Mouse (Mus musculus): ENCODE measurements at regions not wholly inside any gene's neighbourhood (a gene's known extent, or its start where the extent isn't known, plus 50 kb on each side); places are given as distances from the start of the nearest gene placed in this dataset.

GRCm38 (mm10) chr1:88562361-88562760, 52.5 kb upstream of the Glrp1 start:
- Histone ChIP-seq H3K4me1 (replicated peaks; ENCODE audit: control insufficient read depth, insufficient read depth, low read length) (0 out of 2 replicates have a peak, but pooled peaks cover 4% of the 10 kb centered on the region), H3K9ac (no peak overlapping the region), H3K4me2 (replicated peaks) (no peak overlapping the region), H3K27me3 (ENCODE audit: control insufficient read depth, insufficient read depth, low read length) (no peaks in the 10 kb centered on the region), H3K36me3 (replicated peaks; ENCODE audit: control insufficient read depth, insufficient read depth) (no peaks in the 10 kb centered on the region), H3K4me3 (replicated peaks; ENCODE audit: low read length) (no peak overlapping the region), H3K9me3 (ENCODE audit: control insufficient read depth, low read length) (0 out of 2 replicates have a peak, but pooled peaks cover 5% of the 10 kb centered on the region), H3K27ac (no peak overlapping the region)
- 27% methylated on average over 3 of the region's 3 CpGs for WGBS
- peak; percentile 67 for DNase-seq (ENCODE audit: low spot score)
- no peak; the same call in 1 of the 2 replicates for ATAC-seq (ENCODE audit: low FRiP score)

- no peak overlapping the region; the same call in 1 of the 2 replicates for H3K27ac ChIP-seq
- H3K27me3 ChIP-seq (ENCODE audit: control insufficient read depth, insufficient read depth, low read length): no peaks in the 10 kb centered on the region
- no peak overlapping the region for H3K4me2 ChIP-seq (replicated peaks)
- WGBS: 62% methylated on average over 8 of the region's 8 CpGs
- no peak for ATAC-seq (ENCODE audit: low FRiP score)
- H3K9ac ChIP-seq: no peak overlapping the region
- H3K4me3 ChIP-seq (replicated peaks; ENCODE audit: low read length): no peak overlapping the region
- no peaks in the 10 kb centered on the region for H3K36me3 ChIP-seq (replicated peaks; ENCODE audit: control insufficient read depth, insufficient read depth)
- H3K4me1 ChIP-seq (replicated peaks; ENCODE audit: control insufficient read depth, insufficient read depth, low read length): 0 out of 2 replicates have a peak, but pooled peaks cover 4% of the 10 kb centered on the region
- 0 out of 2 replicates have a peak, but pooled peaks cover 5% of the 10 kb centered on the region for H3K9me3 ChIP-seq (ENCODE audit: control insufficient read depth, low read length)
- DNase-seq (ENCODE audit: low spot score): no peak
Measured at GRCm38 (mm10) chr1:88560771-88561170, 50.9 kb upstream of the Glrp1 start.
